In genomic region chr7:137410337-137411197, GRCm38 (mm10) we compare ENCODE assay signal across 8 mouse cellular contexts. TPM values are rescaled to one million over a fixed set of nuclear protein-coding genes. Genes with fewer than 3 reads are reported as not detected.
DNase-seq lines count a peak whose midpoint lies in the region; ATAC-seq and TF ChIP-seq lines count a peak whose summit lies in the region.

TSS of gene 9430038I01Rik (minus strand) at chr7:137410762.

- DNase-seq in gastrocnemius, adult 8-10 months (ENCODE audit: low spot score in 2 of 2) = peak; percentile 96 to 97
- peak; percentile 87 for DNase-seq in hindlimb bud, embryonic 11.5 days (ENCODE audit: extremely low spot score, low read depth, low spot score)
- DNase-seq in left cerebral cortex, adult 8-10 months (ENCODE audit: low spot score in 2 of 2) = peak; percentile 92 to 95
- peak; percentile 97 for DNase-seq in right cerebral cortex, postnatal 10 days (ENCODE audit: low spot score in 2 of 2)
- peak; percentile 99 for DNase-seq in urinary bladder, postnatal 25 days (ENCODE audit: low spot score)

- 0 out of 2 replicates have a peak, but pooled peaks cover 2% of the 10 kb centered on the region for H3K4me1 ChIP-seq in cortical plate, adult 2 months (ENCODE audit: control insufficient read depth, insufficient read depth, low read length)
- peaks cover 16% of the 10 kb centered on the region for H3K4me1 ChIP-seq in megakaryocyte, embryonic 14.5 days

- peak; percentile 70; the same call in 1 of the 2 replicates for TF ChIP-seq POLR2A in cortical plate, adult 2 months (IDR thresholded peaks at IDR 0.05; ENCODE audit: extremely low read depth, insufficient read depth, low read length)

- ATAC-seq in activated CD4-positive, CD25-positive, alpha-beta regulatory T cell, adult 4 months = peak; percentile 93

- peaks cover 5% of the 10 kb centered on the region for H3K36me3 ChIP-seq in megakaryocyte, embryonic 14.5 days (replicated peaks; ENCODE audit: low read length)

- H3K27me3 ChIP-seq in megakaryocyte, embryonic 14.5 days (replicated peaks) = peaks cover 5% of the 10 kb centered on the region

- H3K9me3 ChIP-seq in megakaryocyte, embryonic 14.5 days = peaks cover 7% of the 10 kb centered on the region; the same call in 1 of the 2 replicates

- peak within 1 kb of the TSS; percentile 82 for H3K27ac ChIP-seq in cortical plate, adult 2 months (ENCODE audit: insufficient read depth, low read length)

- TF ChIP-seq CTCF in cortical plate, adult 2 months (IDR thresholded peaks at IDR 0.05; ENCODE audit: extremely low read depth, insufficient read depth, low read length) = no peak

- H3K4me3 ChIP-seq in cortical plate, adult 2 months (ENCODE audit: insufficient read depth, low read length) = peak within 1 kb of the TSS; percentile 63
- peak within 1 kb of the TSS; percentile 99 for H3K4me3 ChIP-seq in megakaryocyte, embryonic 14.5 days (replicated peaks)

RNA-seq across cellular contexts. Expression of gene 9430038I01Rik, which starts in this region (rescaled TPM):
- polyA plus RNA-seq in activated CD4-positive, CD25-positive, alpha-beta regulatory T cell, adult 4 months (2017; shearing (Covaris generic)) = 1 to 10 TPM; 7.7 to 8.6 TPM
- polyA plus RNA-seq in cortical plate, adult 2 months (2012; rRNA removed) = 4.1 and 4.8 TPM in 2 replicates
- total RNA-seq in gastrocnemius, adult 8-10 months (2022) = 1 to 10 TPM; 3.0 to 4.9 (median 4.3) TPM
- total RNA-seq in left cerebral cortex, adult 8-10 months (2022) = 1 to 10 TPM; 3.4 to 4.3 (median 3.9) TPM
- polyA plus RNA-seq in megakaryocyte, embryonic 14.5 days (2012; ENCODE audit: insufficient read depth, low replicate concordance) = 5.3 and 15.7 TPM in 2 replicates

Comparison
In these comparisons a context has a peak if more than half of its experiments do, and no peak if none do; other contexts are left out.
1. Peak in every context shown above with its lines: DNase-seq, ATAC-seq, H3K4me3 ChIP-seq and H3K27ac ChIP-seq.